In genomic region chr4:116149812-116150155, GRCm38 (mm10) we compare ENCODE assay signal across 8 mouse cellular contexts. TPM values are rescaled to one million over a fixed set of nuclear protein-coding genes. Genes with fewer than 3 reads are reported as not detected.
A peak's percentile ranks its signal among the peaks of the same experiment; 100 is the strongest.
DNase-seq lines count a peak whose midpoint lies in the region; ATAC-seq and TF ChIP-seq lines count a peak whose summit lies in the region.

No protein-coding gene starts in this region.

- H3K4me3 ChIP-seq in lung, embryonic 16.5 days (ENCODE audit: low read length) = peak overlapping the region; percentile 83
- H3K4me3 ChIP-seq in embryonic fibroblast, embryonic 13.5 days (ENCODE audit: insufficient read depth, low read length) = peak overlapping the region; percentile 67
- H3K4me3 ChIP-seq in limb, embryonic 10.5 days = peak overlapping the region; percentile 83
- H3K4me3 ChIP-seq in neural tube, embryonic 15.5 days (replicated peaks) = peak overlapping the region; percentile 68

- H3K27ac ChIP-seq in lung, embryonic 16.5 days (ENCODE audit: low read length) = peak overlapping the region; percentile 92
- H3K27ac ChIP-seq in embryonic fibroblast, embryonic 13.5 days (ENCODE audit: insufficient read depth, low read length) = peak overlapping the region; percentile 64
- peak overlapping the region; percentile 96 for H3K27ac ChIP-seq in limb, embryonic 10.5 days
- peak overlapping the region; percentile 86 for H3K27ac ChIP-seq in neural tube, embryonic 15.5 days (replicated peaks)

- no peaks in the 10 kb centered on the region for H3K27me3 ChIP-seq in lung, embryonic 16.5 days (ENCODE audit: control insufficient read depth, insufficient read depth, low read depth, low read length)
- no peaks in the 10 kb centered on the region for H3K27me3 ChIP-seq in limb, embryonic 10.5 days (ENCODE audit: low read depth, poor library complexity, severe bottlenecking)
- H3K27me3 ChIP-seq in neural tube, embryonic 15.5 days (replicated peaks) = no peaks in the 10 kb centered on the region

- H3K9ac ChIP-seq in lung, embryonic 16.5 days (ENCODE audit: low read length) = peak overlapping the region; percentile 97
- peak overlapping the region; percentile 87 for H3K9ac ChIP-seq in neural tube, embryonic 15.5 days (replicated peaks)

- no peaks in the 10 kb centered on the region for H3K9me3 ChIP-seq in lung, embryonic 16.5 days (ENCODE audit: control insufficient read depth, low read length)
- no peaks in the 10 kb centered on the region for H3K9me3 ChIP-seq in limb, embryonic 10.5 days (replicated peaks)
- no peaks in the 10 kb centered on the region for H3K9me3 ChIP-seq in neural tube, embryonic 15.5 days (replicated peaks)

- WGBS in lung, embryonic 16.5 days = 19% methylated on average over 6 of the region's 6 CpGs
- WGBS in limb, embryonic 10.5 days = 20% methylated on average over 6 of the region's 6 CpGs
- 23% methylated on average over 6 of the region's 6 CpGs for WGBS in neural tube, embryonic 15.5 days

- ATAC-seq in lung, embryonic 16.5 days (ENCODE audit: low read depth) = no peak
- ATAC-seq in neural tube, embryonic 15.5 days (ENCODE audit: low FRiP score) = peak; percentile 25; the same call in 1 of the 2 replicates

- peaks cover 17% of the 10 kb centered on the region for H3K36me3 ChIP-seq in lung, embryonic 16.5 days (ENCODE audit: control insufficient read depth, insufficient read depth, low read length)
- H3K36me3 ChIP-seq in limb, embryonic 10.5 days = peaks cover 34% of the 10 kb centered on the region
- peaks cover 28% of the 10 kb centered on the region for H3K36me3 ChIP-seq in neural tube, embryonic 15.5 days

- no peak for TF ChIP-seq POLR2A in embryonic fibroblast, embryonic 13.5 days (IDR thresholded peaks at IDR 0.05; ENCODE audit: low read depth, low read length)

- no peak for TF ChIP-seq CTCF in embryonic fibroblast, embryonic 13.5 days (IDR thresholded peaks at IDR 0.05; ENCODE audit: borderline replicate concordance, insufficient read depth, low read length)

- peaks cover 15% of the 10 kb centered on the region for H3K4me1 ChIP-seq in lung, embryonic 16.5 days (replicated peaks; ENCODE audit: control insufficient read depth, insufficient read depth, low read length)
- H3K4me1 ChIP-seq in embryonic fibroblast, embryonic 13.5 days (ENCODE audit: control insufficient read depth, insufficient read depth, low read length) = no peaks in the 10 kb centered on the region
- peaks cover 16% of the 10 kb centered on the region for H3K4me1 ChIP-seq in limb, embryonic 10.5 days
- H3K4me1 ChIP-seq in neural tube, embryonic 15.5 days = peaks cover 22% of the 10 kb centered on the region

- DNase-seq in lung, postnatal 14 days = no peak
- DNase-seq in limb, embryonic 10.5 days (ENCODE audit: low spot score) = no peak
- DNase-seq in embryo, embryonic 10 days (ENCODE audit: low spot score) = no peak
- no peak for DNase-seq in right cerebral cortex, postnatal 36 days (ENCODE audit: low spot score in 2 of 2)
- DNase-seq in left cerebral cortex, postnatal 36 days (ENCODE audit: low spot score in 2 of 2) = no peak

- intact Hi-C loops in left cerebral cortex, postnatal 36 days (cut with DNase I) = no loop called here

- H3K4me2 ChIP-seq in lung, embryonic 16.5 days (ENCODE audit: low read depth, low read length) = peak overlapping the region; percentile 67
- H3K4me2 ChIP-seq in neural tube, embryonic 15.5 days = peak overlapping the region; percentile 64

RNA-seq across cellular contexts. Expression of gene Lurap1, which starts 1.4 kb away (rescaled TPM):
- 3.6 and 3.7 TPM in 2 replicates for polyA plus RNA-seq in lung, embryonic 16.5 days (2015; fragmentation: Nextera tagmentation; extraction: Ambion mirVana)
- 2.5 TPM in 2 replicates for polyA plus RNA-seq in embryonic fibroblast, embryonic 13.5 days (2011; ENCODE audit: insufficient read length, low read depth, missing spikeins)
- polyA plus RNA-seq in limb, embryonic 10.5 days (2016; fragmentation: Nextera tagmentation; extraction: Ambion mirVana) = 1.6 and 2.2 TPM in 2 replicates
- 2.6 and 2.7 TPM in 2 replicates for polyA plus RNA-seq in neural tube, embryonic 15.5 days (2015; fragmentation: Nextera tagmentation; extraction: Ambion mirVana)
- 10 to 100 TPM; 27.2 to 35.8 TPM for total RNA-seq in left cerebral cortex, postnatal 36 days (2021)

RNA-seq across cellular contexts. Expression of gene Tspan1, which starts 17.6 kb away (rescaled TPM):
- 22.6 and 25.9 TPM in 2 replicates for polyA plus RNA-seq in lung, embryonic 16.5 days (2015; fragmentation: Nextera tagmentation; extraction: Ambion mirVana)
- not detected in 2 replicates for polyA plus RNA-seq in embryonic fibroblast, embryonic 13.5 days (2011; ENCODE audit: insufficient read length, low read depth, missing spikeins)
- polyA plus RNA-seq in limb, embryonic 10.5 days (2016; fragmentation: Nextera tagmentation; extraction: Ambion mirVana) = not detected in 2 replicates
- polyA plus RNA-seq in neural tube, embryonic 15.5 days (2015; fragmentation: Nextera tagmentation; extraction: Ambion mirVana) = 0.27 and 5.8 TPM in 2 replicates
- total RNA-seq in left cerebral cortex, postnatal 36 days (2021) = under 1 TPM in 1 of 2 experiments, not detected in 1; 0.59 TPM

RNA-seq across cellular contexts. Expression of gene 1700042G07Rik, which starts 23.4 kb away (rescaled TPM):
- polyA plus RNA-seq in lung, embryonic 16.5 days (2015; fragmentation: Nextera tagmentation; extraction: Ambion mirVana) = not detected in 2 replicates
- polyA plus RNA-seq in embryonic fibroblast, embryonic 13.5 days (2011; ENCODE audit: insufficient read length, low read depth, missing spikeins) = not detected in 2 replicates
- polyA plus RNA-seq in limb, embryonic 10.5 days (2016; fragmentation: Nextera tagmentation; extraction: Ambion mirVana) = not detected in 2 replicates
- not detected in 2 replicates for polyA plus RNA-seq in neural tube, embryonic 15.5 days (2015; fragmentation: Nextera tagmentation; extraction: Ambion mirVana)
- total RNA-seq in left cerebral cortex, postnatal 36 days (2021) = not detected

RNA-seq across cellular contexts. Expression of gene Gm49337, which starts 23.4 kb away (rescaled TPM):
- not detected in 2 replicates for polyA plus RNA-seq in lung, embryonic 16.5 days (2015; fragmentation: Nextera tagmentation; extraction: Ambion mirVana)
- polyA plus RNA-seq in embryonic fibroblast, embryonic 13.5 days (2011; ENCODE audit: insufficient read length, low read depth, missing spikeins) = 0.62 and 2.7 TPM in 2 replicates
- not detected in 2 replicates for polyA plus RNA-seq in limb, embryonic 10.5 days (2016; fragmentation: Nextera tagmentation; extraction: Ambion mirVana)
- polyA plus RNA-seq in neural tube, embryonic 15.5 days (2015; fragmentation: Nextera tagmentation; extraction: Ambion mirVana) = not detected in 2 replicates
- 1 to 10 TPM in 1 of 2 experiments, not detected in 1; 1.7 TPM for total RNA-seq in left cerebral cortex, postnatal 36 days (2021)

RNA-seq across cellular contexts. Expression of gene Pomgnt1, which starts 26.1 kb away (rescaled TPM):
- polyA plus RNA-seq in lung, embryonic 16.5 days (2015; fragmentation: Nextera tagmentation; extraction: Ambion mirVana) = 56.2 and 59.1 TPM in 2 replicates
- polyA plus RNA-seq in embryonic fibroblast, embryonic 13.5 days (2011; ENCODE audit: insufficient read length, low read depth, missing spikeins) = 49.5 and 54.4 TPM in 2 replicates
- 59.2 and 67.7 TPM in 2 replicates for polyA plus RNA-seq in limb, embryonic 10.5 days (2016; fragmentation: Nextera tagmentation; extraction: Ambion mirVana)
- polyA plus RNA-seq in neural tube, embryonic 15.5 days (2015; fragmentation: Nextera tagmentation; extraction: Ambion mirVana) = 66.9 and 67.2 TPM in 2 replicates
- total RNA-seq in left cerebral cortex, postnatal 36 days (2021) = 10 to 100 TPM; 80.5 to 84.2 TPM
